Mouse (Mus musculus): ENCODE data around the gene Abhd13.

Gene Abhd13

GRCm38 (mm10) chr8:9977573-9978314, at the start of gene Abhd13, which contains the start of gene Lig4:
Gene Abhd13 (plus strand): TSS chr8:9977707.
Gene Lig4 (minus strand): TSS chr8:9977686.
- DNase-seq (ENCODE audit: low read depth in 1 of 2, low spot score in 2 of 2), result peak; percentile 95 to 96

GRCm38 (mm10) chr8:9929746-9930445, 47.6 kb upstream of the Abhd13 start:
- no peak for DNase-seq (ENCODE audit: low read depth in 1 of 2, low spot score in 2 of 2)

GRCm38 (mm10) chr8:9932711-9933110, 44.8 kb upstream of the Abhd13 start:
- DNase-seq (ENCODE audit: low read depth in 1 of 2, low spot score in 2 of 2), result no peak

- no peak for DNase-seq (ENCODE audit: low read depth in 1 of 2, low spot score in 2 of 2)
Measured at GRCm38 (mm10) chr8:9934891-9935565, 42.5 kb upstream of the Abhd13 start.

- DNase-seq (ENCODE audit: low read depth in 1 of 2, low spot score in 2 of 2), result no peak
Measured at GRCm38 (mm10) chr8:9935574-9935973, 41.9 kb upstream of the Abhd13 start.

GRCm38 (mm10) chr8:9949134-9949890, 28.2 kb upstream of the Abhd13 start:
- no peak for DNase-seq (ENCODE audit: low read depth in 1 of 2, low spot score in 2 of 2)

- DNase-seq (ENCODE audit: low read depth in 1 of 2, low spot score in 2 of 2), result no peak
Measured at GRCm38 (mm10) chr8:9958338-9958737, 19.2 kb upstream of the Abhd13 start.

- DNase-seq (ENCODE audit: low read depth in 1 of 2, low spot score in 2 of 2), result no peak
Measured at GRCm38 (mm10) chr8:9959919-9960318, 17.6 kb upstream of the Abhd13 start.

- DNase-seq (ENCODE audit: low read depth in 1 of 2, low spot score in 2 of 2), result no peak
Measured at GRCm38 (mm10) chr8:9971866-9972265, 5.6 kb upstream of the Abhd13 start.

- no peak for DNase-seq (ENCODE audit: low read depth in 1 of 2, low spot score in 2 of 2)
Measured at GRCm38 (mm10) chr8:9975276-9975675, 2.2 kb upstream of the Abhd13 start.

- DNase-seq (ENCODE audit: low read depth in 1 of 2, low spot score in 2 of 2), result peak; percentile 97
Measured at GRCm38 (mm10) chr8:9975898-9976611, 1.5 kb upstream of the Abhd13 start.

GRCm38 (mm10) chr8:9977016-9977415, 491 bp upstream of the Abhd13 start:
- DNase-seq (ENCODE audit: low read depth in 1 of 2, low spot score in 2 of 2), result no peak

GRCm38 (mm10) chr8:9978475-9979230, 1.1 kb downstream of the Abhd13 start:
- DNase-seq (ENCODE audit: low read depth in 1 of 2, low spot score in 2 of 2), result no peak

- DNase-seq (ENCODE audit: low read depth in 1 of 2, low spot score in 2 of 2), result no peak
Measured at GRCm38 (mm10) chr8:9979746-9980145, 2.2 kb downstream of the Abhd13 start.

- no peak for DNase-seq (ENCODE audit: low read depth in 1 of 2, low spot score in 2 of 2)
Measured at GRCm38 (mm10) chr8:9980188-9980587, 2.7 kb downstream of the Abhd13 start.

- DNase-seq (ENCODE audit: low read depth in 1 of 2, low spot score in 2 of 2), result no peak
Measured at GRCm38 (mm10) chr8:10004115-10004514, 26.6 kb downstream of the Abhd13 start.

- peak; percentile 46 to 55 for DNase-seq (ENCODE audit: low read depth in 1 of 2, low spot score in 2 of 2)
Measured at GRCm38 (mm10) chr8:10006156-10006985, 28.9 kb downstream of the Abhd13 start, which contains the start of gene Tnfsf13b. Gene Tnfsf13b (plus strand): TSS chr8:10006467.

GRCm38 (mm10) chr8:10006986-10007659, 29.6 kb downstream of the Abhd13 start:
- DNase-seq (ENCODE audit: low read depth in 1 of 2, low spot score in 2 of 2), result no peak

Measured in monocyte, adult 2 months (primary cell).